Mouse (Mus musculus) liver, embryonic 16.5 days (tissue): ENCODE measurements at regions not wholly inside any gene's neighbourhood (a gene's known extent, or its start where the extent isn't known, plus 50 kb on each side); places are given as distances from the start of the nearest gene placed in this dataset.
A peak's percentile ranks its signal among the peaks of the same experiment; 100 is the strongest.

Experiments
- ATAC-seq: fragments of 200-750 bp; cut with Nextera tagmentation; 2 replicates; pipeline ENCODE4 v1.8.0; 2017; ENCODE audit warnings: low read depth, mild to moderate bottlenecking, moderate number of reproducible peaks, moderate library complexity
- H3K27ac ChIP-seq: fragments of 300-500 bp; sonication (generic); 2 replicates; pipeline ENCODE4 v1.5.1; 2014; ENCODE audit warnings: mild to moderate bottlenecking, low read length
- H3K27me3 ChIP-seq: fragments of 300-500 bp; sonication (generic); 2 replicates; pipeline ENCODE4 v1.6.1; 2014; ENCODE audit warnings: low read depth, low read length, mixed read lengths; ENCODE audit not compliant: control insufficient read depth, insufficient read depth
- H3K36me3 ChIP-seq: fragments of 300-500 bp; sonication (generic); 2 replicates; pipeline ENCODE4 v1.6.1; 2014; ENCODE audit warnings: mild to moderate bottlenecking; ENCODE audit not compliant: control insufficient read depth, insufficient read depth
- H3K4me1 ChIP-seq: fragments of 300-500 bp; sonication (generic); 2 replicates; pipeline ENCODE4 v1.6.1; 2014; ENCODE audit warnings: low read depth, low read length, mixed read lengths; ENCODE audit not compliant: control insufficient read depth
- H3K4me2 ChIP-seq: fragments of 300-500 bp; sonication (generic); 2 replicates; pipeline ENCODE4 v1.6.1; 2014; ENCODE audit warnings: low read depth, low read length, mixed read lengths
- H3K4me3 ChIP-seq: fragments of 300-500 bp; sonication (generic); 2 replicates; pipeline ENCODE4 v1.5.1; 2014; ENCODE audit warnings: low read depth, mild to moderate bottlenecking, low read length
- H3K9ac ChIP-seq: fragments of 300-500 bp; sonication (generic); 2 replicates; pipeline ENCODE4 v1.6.1; 2014; ENCODE audit warnings: low read depth, low read length
- H3K9me3 ChIP-seq: fragments of 300-500 bp; sonication (generic); replicated peaks from 2 replicates; pipeline ENCODE4 v1.6.1; 2016; ENCODE audit warnings: low read length; ENCODE audit not compliant: control insufficient read depth
- whole genome bisulfite sequencing: fragments of 180-500 bp; shearing (Covaris S2); extraction: QIAGEN DNeasy Blood & Tissue Kit; methylation state at CpG from one replicate; pipeline ENCODE4 v1.1.7; 2014; ENCODE audit not compliant: insufficient replicate concordance; 5-methylcytosine and 5-hydroxymethylcytosine counted together

DNA sequence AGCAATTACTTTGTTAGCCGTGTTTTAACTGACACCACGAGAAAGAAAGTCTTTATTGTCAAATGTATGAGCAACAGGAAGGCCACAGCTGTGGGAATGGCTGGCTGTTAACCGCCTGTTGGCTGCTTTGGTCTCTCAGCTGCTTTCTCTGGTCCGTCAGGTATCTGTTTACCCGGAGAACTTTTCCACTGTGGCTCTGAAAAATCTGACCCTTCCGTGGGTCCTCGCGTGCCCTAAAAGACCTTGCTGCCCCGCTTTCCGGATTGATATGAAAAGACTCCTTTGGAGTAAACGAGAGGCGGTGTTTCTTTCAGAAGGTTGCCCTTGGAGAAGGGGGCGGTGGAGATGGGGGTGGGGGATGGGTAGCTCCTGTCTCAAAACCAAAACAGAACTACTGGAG lies 75.9 kb downstream of the Sox14 start:
- ATAC-seq = no peak
- H3K36me3 ChIP-seq = no peaks in the 10 kb centered on the region
- H3K27ac ChIP-seq = no peak overlapping the region
- H3K4me3 ChIP-seq = no peak overlapping the region
- H3K4me2 ChIP-seq = peak overlapping the region; percentile 36; the same call in 1 of the 2 replicates
- 3% methylated on average over 13 of the region's 13 CpGs for WGBS
- H3K27me3 ChIP-seq = no peaks in the 10 kb centered on the region; the same call in none of the 2 replicates
- no peaks in the 10 kb centered on the region for H3K4me1 ChIP-seq
- H3K9ac ChIP-seq = no peak overlapping the region
- H3K9me3 ChIP-seq = no peaks in the 10 kb centered on the region

GRCm38 (mm10) chr9:99799387-99800021 lies 76.5 kb downstream of the Sox14 start:
- no peaks in the 10 kb centered on the region for H3K36me3 ChIP-seq
- no peak overlapping the region for H3K27ac ChIP-seq
- H3K9ac ChIP-seq = no peak overlapping the region
- H3K4me1 ChIP-seq = no peaks in the 10 kb centered on the region
- no peak overlapping the region; the same call in 1 of the 2 replicates for H3K4me3 ChIP-seq
- peak overlapping the region; percentile 21; the same call in 1 of the 2 replicates for H3K4me2 ChIP-seq
- no peaks in the 10 kb centered on the region; the same call in none of the 2 replicates for H3K27me3 ChIP-seq
- H3K9me3 ChIP-seq = no peaks in the 10 kb centered on the region
- WGBS = 5% methylated on average over 16 of the region's 16 CpGs
- ATAC-seq = no peak

DNA sequence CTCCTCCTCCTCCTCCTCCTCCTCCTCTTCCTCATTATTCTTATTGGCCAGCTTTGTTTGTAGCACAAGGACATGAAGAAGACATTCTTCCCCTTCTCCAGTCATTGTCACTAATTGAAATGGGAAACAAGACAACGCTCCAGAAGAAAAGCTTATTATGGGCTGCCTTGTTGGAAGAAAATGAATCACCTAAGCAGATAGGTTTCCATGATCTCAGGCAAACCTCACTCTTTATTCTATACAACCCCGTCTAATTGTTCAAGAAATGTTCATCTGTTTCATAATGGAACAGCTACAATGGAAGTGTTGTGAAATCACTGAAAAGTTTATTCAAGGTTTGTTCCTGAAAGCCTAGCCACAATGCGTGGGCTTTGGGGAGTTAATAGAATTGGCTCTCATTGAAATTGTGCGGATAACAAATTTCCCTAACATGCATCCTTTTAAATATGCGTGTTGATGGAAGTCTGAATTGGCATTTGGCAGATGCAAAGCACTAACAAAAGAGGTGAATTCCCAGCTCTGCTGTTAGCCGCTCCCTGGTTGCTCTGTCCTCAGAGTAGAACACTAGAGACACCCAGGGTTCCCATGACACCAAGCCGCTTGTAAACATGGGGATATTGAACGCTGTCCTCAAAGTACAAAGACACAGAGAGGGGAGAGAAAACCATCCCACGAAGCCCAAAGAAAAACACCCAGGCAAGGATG lies 78.8 kb downstream of the Sox14 start:
- Histone ChIP-seq H3K4me1 (no peaks in the 10 kb centered on the region), H3K27ac (no peak overlapping the region), H3K4me2 (no peak overlapping the region), H3K9ac (no peak overlapping the region), H3K4me3 (no peak overlapping the region), H3K36me3 (no peaks in the 10 kb centered on the region), H3K27me3 (no peaks in the 10 kb centered on the region; the same call in none of the 2 replicates), H3K9me3 (no peaks in the 10 kb centered on the region)
- 53% methylated on average over 9 of the region's 9 CpGs for WGBS
- no peak for ATAC-seq

GRCm38 (mm10) chr9:99792700-99793099 lies 75.6 kb upstream of the Cldn18 start:
- ATAC-seq = no peak
- Histone ChIP-seq H3K36me3 (no peaks in the 10 kb centered on the region), H3K27me3 (no peaks in the 10 kb centered on the region), H3K9me3 (no peaks in the 10 kb centered on the region), H3K4me3 (no peak overlapping the region), H3K27ac (no peak overlapping the region), H3K4me2 (no peak overlapping the region), H3K9ac (no peak overlapping the region), H3K4me1 (no peaks in the 10 kb centered on the region)
- WGBS = 65% methylated on average over 7 of the region's 7 CpGs

GRCm38 (mm10) chr9:99786864-99787263 lies 69.8 kb upstream of the Cldn18 start:
- H3K4me2 ChIP-seq = no peak overlapping the region
- no peaks in the 10 kb centered on the region for H3K36me3 ChIP-seq
- no peaks in the 10 kb centered on the region for H3K9me3 ChIP-seq
- H3K4me3 ChIP-seq = no peak overlapping the region
- 39% methylated on average over 7 of the region's 7 CpGs for WGBS
- no peaks in the 10 kb centered on the region for H3K27me3 ChIP-seq
- no peak for ATAC-seq
- no peak overlapping the region for H3K9ac ChIP-seq
- H3K27ac ChIP-seq = no peak overlapping the region
- H3K4me1 ChIP-seq = no peaks in the 10 kb centered on the region

GRCm38 (mm10) chr9:99783156-99783555 lies 66.1 kb upstream of the Cldn18 start:
- Histone ChIP-seq H3K9ac (no peak overlapping the region), H3K27me3 (no peaks in the 10 kb centered on the region), H3K4me1 (no peaks in the 10 kb centered on the region), H3K36me3 (no peaks in the 10 kb centered on the region), H3K4me2 (no peak overlapping the region), H3K27ac (no peak overlapping the region), H3K9me3 (no peaks in the 10 kb centered on the region), H3K4me3 (no peak overlapping the region)
- 56% methylated on average over 2 of the region's 2 CpGs for WGBS
- ATAC-seq = no peak

GRCm38 (mm10) chr9:99782364-99783119 lies 65.5 kb upstream of the Cldn18 start:
- Histone ChIP-seq H3K4me1 (no peaks in the 10 kb centered on the region), H3K4me3 (no peak overlapping the region), H3K27me3 (no peaks in the 10 kb centered on the region), H3K36me3 (no peaks in the 10 kb centered on the region), H3K9ac (no peak overlapping the region), H3K9me3 (no peaks in the 10 kb centered on the region), H3K4me2 (no peak overlapping the region), H3K27ac (no peak overlapping the region)
- ATAC-seq = no peak
- WGBS = 56% methylated on average over 7 of the region's 7 CpGs

- 64% methylated on average over 4 of the region's 4 CpGs for whole genome bisulfite sequencing
These were observed 61.8 kb upstream of the Cldn18 start for GRCm38 (mm10) chr9:99778871-99779270.

DNA sequence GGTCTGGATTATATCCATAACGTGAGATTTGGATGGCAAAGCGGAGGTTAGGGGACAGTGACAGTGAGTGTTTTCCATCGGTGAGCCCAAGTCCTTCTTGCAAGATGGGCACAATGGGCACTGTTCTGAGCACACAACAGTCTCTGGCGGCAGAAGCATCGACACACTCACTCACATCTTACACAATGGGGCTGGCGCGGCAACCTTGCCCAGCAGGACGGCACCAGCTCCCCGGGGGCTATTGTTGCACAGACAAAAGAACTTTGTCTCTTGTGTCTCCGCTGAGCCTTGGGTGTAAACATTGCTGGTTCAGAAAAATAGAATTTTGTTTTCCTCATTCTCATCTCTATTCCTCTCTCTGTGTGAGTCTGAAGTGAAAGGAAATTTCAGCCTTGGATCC lies 53.6 kb upstream of the Cldn18 start:
- Histone ChIP-seq H3K9me3 (no peaks in the 10 kb centered on the region), H3K36me3 (no peaks in the 10 kb centered on the region), H3K27me3 (no peaks in the 10 kb centered on the region), H3K4me2 (no peak overlapping the region), H3K27ac (no peak overlapping the region), H3K4me1 (no peaks in the 10 kb centered on the region), H3K9ac (no peak overlapping the region), H3K4me3 (no peak overlapping the region)
- WGBS = 28% methylated on average over 10 of the region's 10 CpGs
- no peak for ATAC-seq

More at GRCm38 (mm10) chr9:99778871-99779270, 61.8 kb upstream of the Cldn18 start:
- H3K4me3 ChIP-seq = no peak overlapping the region
- no peak overlapping the region for H3K27ac ChIP-seq
- ATAC-seq = no peak
- no peaks in the 10 kb centered on the region for H3K4me1 ChIP-seq
- H3K9ac ChIP-seq = no peak overlapping the region
- no peaks in the 10 kb centered on the region for H3K9me3 ChIP-seq
- H3K4me2 ChIP-seq = no peak overlapping the region
- H3K27me3 ChIP-seq = no peaks in the 10 kb centered on the region
- H3K36me3 ChIP-seq = no peaks in the 10 kb centered on the region
